Comparison of ENCODE assay signal across 10 mouse cellular contexts in the genomic region with DNA sequence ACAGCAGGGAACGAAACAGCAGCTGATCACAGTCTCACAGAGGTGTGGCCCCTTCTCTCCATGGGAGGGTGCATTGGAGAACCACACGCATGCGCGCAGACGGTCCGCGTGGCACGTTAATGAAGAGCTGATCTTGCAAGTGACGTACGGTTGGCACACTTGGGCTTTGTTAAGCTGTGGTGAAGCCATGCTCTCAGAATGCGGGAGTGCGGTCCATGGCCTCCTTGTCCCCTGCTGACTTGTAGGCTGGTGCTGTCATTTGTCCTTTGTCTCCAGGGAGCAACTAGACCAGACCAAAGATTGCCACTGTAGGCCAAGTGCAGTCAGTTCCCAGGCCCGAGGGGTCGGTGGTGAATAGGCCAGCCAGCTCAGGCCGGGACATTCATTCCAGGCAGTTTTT. TPM values are rescaled to one million over a fixed set of nuclear protein-coding genes. Genes with fewer than 3 reads are reported as not detected.
A peak's percentile ranks its signal among the peaks of the same experiment; 100 is the strongest.
DNase-seq lines count a peak whose midpoint lies in the region; ATAC-seq lines count a peak whose summit lies in the region.
"Had no signal": no experiment of that assay in that cellular context is flagged by ENCODE, and none has a peak within 500 bp of the region (broad histone marks: within the 10 kb centered on the region; RNA-seq: fewer than 3 reads in every experiment).

No protein-coding gene starts in this region.

- WGBS in neural tube, embryonic 12.5 days: 67% methylated on average over 15 of the region's 15 CpGs

- no peak overlapping the region for H3K9ac ChIP-seq in neural tube, embryonic 12.5 days
- H3K9ac ChIP-seq: stomach, embryonic 15.5 days had no signal

- H3K27ac ChIP-seq in neural tube, embryonic 12.5 days: no peak overlapping the region
- H3K27ac ChIP-seq: stomach, embryonic 15.5 days had no signal

- ATAC-seq in neural tube, embryonic 12.5 days (ENCODE audit: low FRiP score, low read depth): 0 out of 2 replicates have a peak, but pooled peaks have one; percentile 38
- ATAC-seq: activated CD4-positive, CD25-positive, alpha-beta regulatory T cell, adult 4 months had no signal

- peak; percentile 38 for DNase-seq in layer of hippocampus, adult 9-11 months
- no peak for DNase-seq in layer of hippocampus, adult 18-20 months (ENCODE audit: low spot score in 2 of 2)
- DNase-seq in ZHBTc4 (ENCODE audit: low read depth, low spot score) (peak; percentile 84), liver (no peak), adipocyte (ENCODE audit: low spot score) (no peak)
- peak; percentile 5 for DNase-seq in cerebellum, adult 8-10 months
- DNase-seq: heart, adult 11 months had no signal

- H3K4me3 ChIP-seq in neural tube, embryonic 12.5 days: no peak overlapping the region
- H3K4me3 ChIP-seq: stomach, embryonic 15.5 days had no signal

- H3K27me3 ChIP-seq in neural tube, embryonic 12.5 days (replicated peaks): no peaks in the 10 kb centered on the region
- H3K27me3 ChIP-seq: stomach, embryonic 15.5 days had no signal

- no peaks in the 10 kb centered on the region for H3K4me1 ChIP-seq in neural tube, embryonic 12.5 days

- no peaks in the 10 kb centered on the region for H3K9me3 ChIP-seq in neural tube, embryonic 12.5 days
- H3K9me3 ChIP-seq: stomach, embryonic 15.5 days had no signal

- no peak overlapping the region for H3K4me2 ChIP-seq in neural tube, embryonic 12.5 days (replicated peaks)
- H3K4me2 ChIP-seq: stomach, embryonic 15.5 days had no signal

- no peaks in the 10 kb centered on the region for H3K36me3 ChIP-seq in neural tube, embryonic 12.5 days
- H3K36me3 ChIP-seq: stomach, embryonic 15.5 days had no signal

RNA-seq across cellular contexts. Expression of a gene that starts 34.7 kb away (rescaled TPM):
- 10 to 100 TPM; 21.4 to 21.7 TPM for total RNA-seq in layer of hippocampus, adult 18-20 months (2021)
- polyA plus RNA-seq in neural tube, embryonic 12.5 days (2016; fragmentation: Nextera tagmentation; extraction: Ambion mirVana): 11.3 and 12.1 TPM in 2 replicates

Comparison
In these comparisons a context has a peak if more than half of its experiments do, and no peak if none do; other contexts are left out.
1. DNase-seq: peak in layer of hippocampus, adult 9-11 months (single experiment), ZHBTc4 (single experiment) and cerebellum, adult 8-10 months (single experiment); none in layer of hippocampus, adult 18-20 months (0 of 2), liver (single experiment) and adipocyte (single experiment).